Mouse (Mus musculus): ENCODE results near the gene Pgpep1. TPM values are rescaled to one million over a fixed set of nuclear protein-coding genes. Genes with fewer than 3 reads are reported as not detected.

The Pgpep1 gene
- total RNA-seq, 2 experiments from 2014 or later, result 11.1 to 15.9 TPM

DNA sequence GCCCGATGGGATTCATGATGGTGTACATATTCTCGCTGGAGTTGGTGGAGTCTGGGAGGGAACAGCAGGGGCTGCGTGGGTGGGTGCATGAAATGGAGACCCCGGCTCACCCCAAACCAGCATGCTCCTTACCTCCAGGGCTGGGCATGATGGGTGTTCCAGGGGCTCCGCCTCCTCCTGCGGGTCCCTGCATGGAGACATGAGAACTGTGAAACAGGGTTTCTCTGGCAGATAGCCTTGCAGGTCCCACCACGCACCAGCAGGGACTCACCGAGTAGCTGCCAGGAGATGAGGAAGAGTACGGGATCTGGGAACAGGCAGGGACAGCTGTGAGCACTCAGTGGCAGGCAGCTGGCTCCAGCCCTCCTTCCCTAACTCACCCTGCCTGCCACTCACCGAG, 61.5 kb downstream of the Pgpep1 start:
- intact Hi-C loops (cut with DNase I), result no loop called here

GRCm38 (mm10) chr8:70598283-70598682, 61.9 kb downstream of the Pgpep1 start:
- intact Hi-C loops (cut with DNase I), result no loop called here

More for the DNA sequence above, 61.5 kb downstream of the Pgpep1 start:
- no peak for DNase-seq

GRCm38 (mm10) chr8:70597417-70598272, 62.5 kb downstream of the Pgpep1 start:
- no peak for DNase-seq
- intact Hi-C loops (cut with DNase I), result no loop called here

More at GRCm38 (mm10) chr8:70598283-70598682, 61.9 kb downstream of the Pgpep1 start:
- DNase-seq, result peak; percentile 67 to 69

- no peak for DNase-seq
- intact Hi-C loops (cut with DNase I), result no loop called here
Measured at GRCm38 (mm10) chr8:70596775-70597416, 63.3 kb downstream of the Pgpep1 start.

Other genes starting within 250 kb of the Pgpep1 start
- 1 to 10 TPM; 5.3 to 7.5 TPM for gene Crtc1, start 220.8 kb downstream of the Pgpep1 start, total RNA-seq (2021)
- 1 to 10 TPM; 6.8 to 7.5 TPM for gene Klhl26, start 183.4 kb downstream of the Pgpep1 start, total RNA-seq (2021)
- not detected for gene Tmem59l, start 173.0 kb downstream of the Pgpep1 start, total RNA-seq (2021)
- 1 to 10 TPM; 3.4 to 3.8 TPM for gene Crlf1, start 167.2 kb downstream of the Pgpep1 start, total RNA-seq (2021)
- 100 to 1,000 TPM; 126 to 128 TPM for gene Rex1bd, start 153.6 kb downstream of the Pgpep1 start, total RNA-seq (2021)
- 100 to 1,000 TPM; 787 to 802 TPM for gene Uba52, start 149.6 kb downstream of the Pgpep1 start, total RNA-seq (2021)
- gene Fkbp8, start 132.7 kb downstream of the Pgpep1 start, total RNA-seq (2021), result 100 to 1,000 TPM in 1 of 2 experiments, 10 to 100 TPM in 1; 99.3 to 107 TPM
- gene Kxd1, start 132.4 kb downstream of the Pgpep1 start, total RNA-seq (2021), result 10 to 100 TPM; 67.7 to 74.7 TPM
- 10 to 100 TPM in 1 of 2 experiments, 1 to 10 TPM in 1; 9.6 to 10.5 TPM for gene Ell, start 120.9 kb downstream of the Pgpep1 start, total RNA-seq (2021)
- 1 to 10 TPM; 4.1 to 5.1 TPM for gene Isyna1, start 66.0 kb downstream of the Pgpep1 start, total RNA-seq (2021)
- gene Ssbp4, start 51.5 kb downstream of the Pgpep1 start, total RNA-seq (2021), result 10 to 100 TPM; 12.5 to 15.9 TPM
- under 1 TPM; 0.38 to 0.64 TPM for gene Lrrc25, start 44.2 kb downstream of the Pgpep1 start, total RNA-seq (2021)
- gene Gdf15, start 27.9 kb downstream of the Pgpep1 start, total RNA-seq (2021), result under 1 TPM in 1 of 2 experiments, not detected in 1; 0.18 TPM
- 10 to 100 TPM; 54.9 to 63.3 TPM for gene Lsm4, start 12.9 kb upstream of the Pgpep1 start, total RNA-seq (2021)
- gene Jund, start 38.6 kb upstream of the Pgpep1 start, total RNA-seq (2021), result 10 to 100 TPM; 60.6 to 77.9 TPM
- gene Iqcn, start 43.1 kb upstream of the Pgpep1 start, total RNA-seq (2021), result under 1 TPM in 1 of 2 experiments, not detected in 1; 0.05 TPM
- not detected for gene Gm3336, start 58.2 kb upstream of the Pgpep1 start, total RNA-seq (2021)
- gene Pde4c, start 63.3 kb upstream of the Pgpep1 start, total RNA-seq (2021), result 1 to 10 TPM; 1.9 to 2.1 TPM
- gene Rab3a, start 94.3 kb upstream of the Pgpep1 start, total RNA-seq (2021), result 10 to 100 TPM; 36.8 to 37.3 TPM
- 10 to 100 TPM; 20.7 to 21.4 TPM for gene Mpv17l2, start 100.6 kb upstream of the Pgpep1 start, total RNA-seq (2021)
- 10 to 100 TPM; 14.3 to 16.1 TPM for gene Pik3r2, start 116.3 kb upstream of the Pgpep1 start, total RNA-seq (2021)
- gene Mast3, start 144.7 kb upstream of the Pgpep1 start, total RNA-seq (2021), result 1 to 10 TPM; 2.9 to 4.1 TPM
- gene Il12rb1, start 148.1 kb upstream of the Pgpep1 start, total RNA-seq (2021), result under 1 TPM in 1 of 2 experiments, not detected in 1; 0.15 TPM
- 10 to 100 TPM; 47.9 to 92.8 TPM for gene Arrdc2, start 179.3 kb upstream of the Pgpep1 start, total RNA-seq (2021)
- 10 to 100 TPM; 12.8 to 18.3 TPM for gene Kcnn1, start 202.9 kb upstream of the Pgpep1 start, total RNA-seq (2021)
- gene Ccdc124, start 213.5 kb upstream of the Pgpep1 start, total RNA-seq (2021), result 10 to 100 TPM; 56.2 to 64.3 TPM
- under 1 TPM in 1 of 2 experiments, not detected in 1; 0.10 TPM for gene Slc5a5, start 232.4 kb upstream of the Pgpep1 start, total RNA-seq (2021)
- gene Rpl18a, start 237.0 kb upstream of the Pgpep1 start, total RNA-seq (2021), result 100 to 1,000 TPM; 802 to 969 TPM
- 10 to 100 TPM in 1 of 2 experiments, 1 to 10 TPM in 1; 9.6 to 15.6 TPM for gene Map1s, start 245.5 kb upstream of the Pgpep1 start, total RNA-seq (2021)